Mouse (Mus musculus) urinary bladder, postnatal 36 days (tissue): ENCODE measurements around the gene Tuba3a.

ENCODE experiments used
- DNase-seq, 2 experiments: peaks; one replicate each; pipeline ENCODE4 v3.0.0; 2022; ENCODE audit warnings: low spot score in 2 of 2, mixed read lengths in 1 of 2

The Tuba3a gene

GRCm38 (mm10) chr6:125231117-125232044 is 54.5 kb downstream of the Tuba3a start, which contains the start of gene Tapbpl:
Tapbpl (minus strand) TSS chr6:125231860.
- peak; percentile 58 to 61 for DNase-seq

GRCm38 (mm10) chr6:125230571-125230970 is 55.3 kb downstream of the Tuba3a start:
- DNase-seq = no peak
